Comparison of ENCODE assay signal across 30 mouse cellular contexts in the genomic region with DNA sequence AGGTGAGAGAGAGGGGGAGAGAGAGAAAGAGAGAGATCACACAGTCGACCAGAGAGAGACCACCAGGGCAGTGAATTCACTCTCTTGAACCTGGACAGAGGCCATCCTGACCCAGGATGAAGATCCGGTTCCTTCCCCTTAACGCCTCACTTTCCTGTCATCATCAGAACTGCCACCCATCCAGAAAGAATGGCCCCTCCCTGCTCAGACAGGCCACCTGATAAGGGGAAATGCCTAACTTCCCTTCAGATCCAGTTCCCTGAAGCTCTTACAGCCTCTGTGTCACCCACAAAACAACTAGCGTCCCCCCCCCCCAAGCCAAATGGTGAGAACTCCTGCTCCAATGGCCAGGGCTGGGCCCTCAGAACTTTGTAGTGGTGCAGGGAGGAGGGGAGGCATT. TPM values are rescaled to one million over a fixed set of nuclear protein-coding genes. Genes with fewer than 3 reads are reported as not detected.
A peak's percentile ranks its signal among the peaks of the same experiment; 100 is the strongest.
DNase-seq lines count a peak whose midpoint lies in the region; ATAC-seq and TF ChIP-seq lines count a peak whose summit lies in the region.
"Had no signal": no experiment of that assay in that cellular context is flagged by ENCODE, and none has a peak within 500 bp of the region (broad histone marks: within the 10 kb centered on the region; RNA-seq: fewer than 3 reads in every experiment).

No protein-coding gene starts in this region.

- TF ChIP-seq CTCF in liver, postnatal 0 days (IDR thresholded peaks at IDR 0.05; ENCODE audit: low read depth), result no peak
- no peak for TF ChIP-seq CTCF in MEL (IDR thresholded peaks at IDR 0.05 in 2 of 3, conservative IDR thresholded peaks at IDR 0.05 in 1 of 3; ENCODE audit: control insufficient read depth in 1 of 3, insufficient read depth in 1 of 3, low read depth in 2 of 3, low read length in 3 of 3, poor library complexity in 1 of 3, severe bottlenecking in 1 of 3)

- no peak overlapping the region for H3K9ac ChIP-seq in liver, postnatal 0 days (replicated peaks)
- no peak overlapping the region for H3K9ac ChIP-seq in liver, embryonic 12.5 days
- no peak overlapping the region for H3K9ac ChIP-seq in MEL (ENCODE audit: control insufficient read depth, low read depth, low read length, poor library complexity, severe bottlenecking)
- H3K9ac ChIP-seq: embryonic facial prominence, embryonic 15.5 days; forebrain, embryonic 13.5 days; heart, embryonic 12.5 days; hindbrain, embryonic 12.5 days; limb, embryonic 12.5 days; stomach, embryonic 15.5 days had no signal

- no peak for DNase-seq in liver, postnatal 0 days
- DNase-seq in MEL (ENCODE audit: low read depth, low spot score), result peak; percentile 69
- DNase-seq in gastrocnemius, postnatal 4 days (ENCODE audit: low spot score in 2 of 2), result no peak
- no peak for DNase-seq in frontal cortex, postnatal 10 days (ENCODE audit: low spot score in 2 of 2)
- no peak for DNase-seq in urinary bladder, adult 18-20 months (ENCODE audit: low spot score in 2 of 2)
- DNase-seq: adrenal gland, postnatal 10 days; cerebellum, adult 18-20 months; cerebellum, postnatal 14 days; gastrocnemius, postnatal 25 days; heart, postnatal 10 days; kidney, adult 9 months; kidney, postnatal 14 days; lung, postnatal 10 days; right cerebral cortex, adult 18-20 months had no signal

- H3K4me2 ChIP-seq in liver, postnatal 0 days (ENCODE audit: low read depth, low read length), result 0 out of 2 replicates have a peak overlapping the region, but pooled peaks have one; percentile 1
- H3K4me2 ChIP-seq in liver, embryonic 12.5 days, result no peak overlapping the region
- H3K4me2 ChIP-seq: embryonic facial prominence, embryonic 15.5 days; forebrain, embryonic 13.5 days; heart, embryonic 12.5 days; hindbrain, embryonic 12.5 days; limb, embryonic 12.5 days; midbrain, embryonic 11.5 days; stomach, embryonic 15.5 days had no signal

- ATAC-seq in liver, postnatal 0 days, result no peak
- ATAC-seq in liver, embryonic 12.5 days, result no peak
- ATAC-seq in granulocyte monocyte progenitor cell, adult 5-6 weeks (replicated peaks; ENCODE audit: poor library complexity, severe bottlenecking), result peak; percentile 58
- ATAC-seq in neutrophil, adult 5-6 weeks (ENCODE audit: extremely low read depth, insufficient number of reproducible peaks, low FRiP score, poor library complexity, severe bottlenecking), result peak; percentile 28; the same call in 1 of the 2 replicates
- ATAC-seq: forebrain, embryonic 13.5 days; hindbrain, postnatal 0 days; intestine, embryonic 16.5 days; midbrain, embryonic 16.5 days had no signal

- H3K4me1 ChIP-seq in liver, postnatal 0 days (ENCODE audit: insufficient read depth), result peaks cover 27% of the 10 kb centered on the region
- peaks cover 34% of the 10 kb centered on the region for H3K4me1 ChIP-seq in liver, embryonic 12.5 days
- H3K4me1 ChIP-seq in MEL (ENCODE audit: control insufficient read depth in 1 of 2, insufficient read depth in 2 of 2, low read length in 2 of 2), result peaks cover 3 to 31% of the 10 kb centered on the region in 2 experiments

- no peak for TF ChIP-seq EP300 in liver, postnatal 0 days (IDR thresholded peaks at IDR 0.05; ENCODE audit: low read depth)
- peak; percentile 12 to 39; a peak in 2 of 4 replicates for TF ChIP-seq EP300 in MEL (IDR thresholded peaks at IDR 0.05; ENCODE audit: low read depth in 1 of 2, low read length in 2 of 2)

- TF ChIP-seq POLR2A in MEL (IDR thresholded peaks at IDR 0.05; ENCODE audit: control insufficient read depth in 1 of 2, insufficient read depth in 1 of 2, low read depth in 1 of 2, low read length in 2 of 2, poor library complexity in 1 of 2), result no peak

- H3K4me3 ChIP-seq in liver, postnatal 0 days (ENCODE audit: low read depth, low read length), result no peak overlapping the region
- no peak overlapping the region for H3K4me3 ChIP-seq in liver, embryonic 12.5 days
- H3K4me3 ChIP-seq in MEL (ENCODE audit: control insufficient read depth in 1 of 2, insufficient read depth in 1 of 2, low read depth in 2 of 2, low read length in 2 of 2), result no peak overlapping the region
- H3K4me3 ChIP-seq: embryonic facial prominence, embryonic 10.5 days; embryonic facial prominence, embryonic 15.5 days; forebrain, embryonic 13.5 days; heart, adult 2 months; heart, embryonic 12.5 days; hindbrain, embryonic 12.5 days; left cerebral cortex, adult 2 months; limb, embryonic 12.5 days; stomach, embryonic 15.5 days had no signal

- H3K79me2 ChIP-seq in MEL (ENCODE audit: control insufficient read depth, insufficient read depth, low read length, poor library complexity), result peaks cover 3% of the 10 kb centered on the region; the same call in 1 of the 2 replicates

- no peaks in the 10 kb centered on the region; the same call in 1 of the 2 replicates for H3K27me3 ChIP-seq in liver, postnatal 0 days (ENCODE audit: insufficient read depth, low read length)
- H3K27me3 ChIP-seq in liver, embryonic 12.5 days (replicated peaks), result peaks cover 18% of the 10 kb centered on the region; the same call in 1 of the 2 replicates
- H3K27me3 ChIP-seq in MEL (ENCODE audit: control insufficient read depth in 1 of 2, insufficient read depth in 2 of 2, low read length in 2 of 2), result no peaks in the 10 kb centered on the region
- H3K27me3 ChIP-seq: embryonic facial prominence, embryonic 15.5 days; heart, embryonic 12.5 days; limb, embryonic 12.5 days; stomach, embryonic 15.5 days had no signal

- 0 out of 2 replicates have a peak, but pooled peaks cover 2% of the 10 kb centered on the region for H3K9me3 ChIP-seq in liver, postnatal 0 days (ENCODE audit: low read length)
- H3K9me3 ChIP-seq in liver, embryonic 12.5 days (replicated peaks), result peaks cover 6% of the 10 kb centered on the region
- H3K9me3 ChIP-seq in MEL (replicated peaks; ENCODE audit: insufficient read depth, low read length), result no peaks in the 10 kb centered on the region
- H3K9me3 ChIP-seq: embryonic facial prominence, embryonic 10.5 days; embryonic facial prominence, embryonic 15.5 days; hindbrain, embryonic 12.5 days; stomach, embryonic 15.5 days had no signal

- peak overlapping the region; percentile 11; the same call in 1 of the 2 replicates for H3K27ac ChIP-seq in liver, postnatal 0 days (ENCODE audit: low read depth)
- H3K27ac ChIP-seq in liver, embryonic 12.5 days, result no peak overlapping the region
- peak overlapping the region; percentile 15; the same call in 1 of the 2 replicates for H3K27ac ChIP-seq in MEL (ENCODE audit: control insufficient read depth, low read depth, low read length)
- H3K27ac ChIP-seq: embryonic facial prominence, embryonic 10.5 days; embryonic facial prominence, embryonic 15.5 days; forebrain, embryonic 13.5 days; heart, adult 2 months; hindbrain, embryonic 12.5 days; hindbrain, postnatal 0 days; left cerebral cortex, adult 2 months; limb, embryonic 12.5 days; stomach, embryonic 15.5 days had no signal

- no peaks in the 10 kb centered on the region for H3K36me3 ChIP-seq in liver, postnatal 0 days (replicated peaks; ENCODE audit: insufficient read depth, low read length)
- H3K36me3 ChIP-seq in liver, embryonic 12.5 days, result no peaks in the 10 kb centered on the region
- peaks cover 0 to 14% of the 10 kb centered on the region in 2 experiments; a peak in 2 of 4 replicates for H3K36me3 ChIP-seq in MEL (ENCODE audit: control insufficient read depth in 1 of 2, insufficient read depth in 2 of 2, low read length in 2 of 2)
- H3K36me3 ChIP-seq: embryonic facial prominence, embryonic 10.5 days; embryonic facial prominence, embryonic 15.5 days; heart, embryonic 12.5 days; hindbrain, embryonic 12.5 days; limb, embryonic 12.5 days; stomach, embryonic 15.5 days had no signal

- 31% methylated on average over 4 of the region's 4 CpGs for WGBS in liver, postnatal 0 days (ENCODE audit: insufficient replicate concordance)
- 32% methylated on average over 4 of the region's 4 CpGs for WGBS in liver, embryonic 12.5 days (ENCODE audit: insufficient replicate concordance)

- TF ChIP-seq RAD21 in MEL (IDR thresholded peaks at IDR 0.05; ENCODE audit: low read depth, low read length), result no peak

TF ChIP-seq in MEL, 35 proteins besides CTCF, POLR2A, EP300 and RAD21:
- 0 out of 2 replicates have a peak, but pooled peaks have one; percentile 11 for TF ChIP-seq TCF12 (IDR thresholded peaks at IDR 0.05; ENCODE audit: low read depth, low read length)
- TF ChIP-seq MAZ (IDR thresholded peaks at IDR 0.05; ENCODE audit: low read depth, low read length), result peak; percentile 65; the same call in 1 of the 2 replicates
- no peak for TF ChIP-seq UBTF (IDR thresholded peaks at IDR 0.05; ENCODE audit: borderline replicate concordance, insufficient read depth, low read depth, low read length)
- peak; percentile 70 for TF ChIP-seq GATA1 (IDR thresholded peaks at IDR 0.05; ENCODE audit: low read depth, low read length)
- TF ChIP-seq MXI1 (IDR thresholded peaks at IDR 0.05; ENCODE audit: low read depth, low read length), result no peak

RNA-seq across cellular contexts. Expression of gene H3f3a, which starts 42.0 kb away (rescaled TPM):
- polyA plus RNA-seq in liver, postnatal 0 days (2015; fragmentation: Nextera tagmentation; extraction: Ambion mirVana), result 1,306 and 1,327 TPM in 2 replicates
- polyA plus RNA-seq in liver, embryonic 12.5 days (2016; fragmentation: Nextera tagmentation; extraction: Ambion mirVana), result 1,997 and 2,057 TPM in 2 replicates
- total RNA-seq in MEL (2012; rRNA removed), result 573 and 574 TPM in 2 replicates
- polyA plus RNA-seq in MEL (2012; ENCODE audit: insufficient read depth in 1 of 2, insufficient read length in 2 of 2, low read depth in 1 of 2, low replicate concordance in 2 of 2, missing spikeins in 1 of 2), result 100 to 1,000 TPM; 265 to 903 TPM
- 1,208 and 1,212 TPM in 2 replicates for total RNA-seq in granulocyte monocyte progenitor cell, adult 5-6 weeks (2014; fragmentation: Nextera tagmentation)
- 1,574 and 1,754 TPM in 2 replicates for total RNA-seq in granulocyte monocyte progenitor cell, adult 5-6 weeks (2017)
- 2,143 and 2,209 TPM in 2 replicates for total RNA-seq in neutrophil, adult 5-6 weeks (2017)
- 100 to 1,000 TPM; 776 to 797 TPM for total RNA-seq in gastrocnemius, postnatal 4 days (2021)

RNA-seq across cellular contexts. Expression of gene Acbd3, which starts 45.9 kb away (rescaled TPM):
- polyA plus RNA-seq in liver, postnatal 0 days (2015; fragmentation: Nextera tagmentation; extraction: Ambion mirVana), result 7.3 and 7.9 TPM in 2 replicates
- polyA plus RNA-seq in liver, embryonic 12.5 days (2016; fragmentation: Nextera tagmentation; extraction: Ambion mirVana), result 13.9 and 15.6 TPM in 2 replicates
- total RNA-seq in MEL (2012; rRNA removed), result 17.4 and 17.8 TPM in 2 replicates
- polyA plus RNA-seq in MEL (2012; ENCODE audit: insufficient read depth in 1 of 2, insufficient read length in 2 of 2, low read depth in 1 of 2, low replicate concordance in 2 of 2, missing spikeins in 1 of 2), result 10 to 100 TPM in 1 of 2 experiments, not detected in 1; 23.2 TPM
- total RNA-seq in granulocyte monocyte progenitor cell, adult 5-6 weeks (2014; fragmentation: Nextera tagmentation), result 23.5 and 26.5 TPM in 2 replicates
- total RNA-seq in granulocyte monocyte progenitor cell, adult 5-6 weeks (2017), result 40.6 and 44.6 TPM in 2 replicates
- 89.5 and 91.6 TPM in 2 replicates for total RNA-seq in neutrophil, adult 5-6 weeks (2017)
- 10 to 100 TPM; 36.1 to 36.9 TPM for total RNA-seq in gastrocnemius, postnatal 4 days (2021)

Comparison
In these comparisons a context has a peak if more than half of its experiments do, and no peak if none do; other contexts are left out.
1. ATAC-seq: peak in granulocyte monocyte progenitor cell, adult 5-6 weeks (single experiment) and neutrophil, adult 5-6 weeks (single experiment); none in liver, postnatal 0 days (single experiment) and liver, embryonic 12.5 days (single experiment).